Mouse (Mus musculus) thymus, adult 2 months (tissue): ENCODE data around the gene Supt3.

Source experiments
- CTCF ChIP-seq: fragments of 200-500 bp; IDR thresholded peaks from 2 replicates; pipeline ENCODE4 v1.5.1; 2012; ENCODE audit warnings: mild to moderate bottlenecking, control low read depth, low read length, moderate library complexity, borderline replicate concordance; ENCODE audit not compliant: control insufficient read depth, poor library complexity, insufficient read depth; ENCODE audit errors: extremely low read depth
- POLR2A ChIP-seq: fragments of 200-500 bp; IDR thresholded peaks from 2 replicates; pipeline ENCODE4 v1.6.1; 2012; ENCODE audit warnings: mild to moderate bottlenecking, low read length, control low read depth, moderate library complexity; ENCODE audit not compliant: control insufficient read depth, poor library complexity, insufficient read depth; ENCODE audit errors: extremely low read depth

DNA sequence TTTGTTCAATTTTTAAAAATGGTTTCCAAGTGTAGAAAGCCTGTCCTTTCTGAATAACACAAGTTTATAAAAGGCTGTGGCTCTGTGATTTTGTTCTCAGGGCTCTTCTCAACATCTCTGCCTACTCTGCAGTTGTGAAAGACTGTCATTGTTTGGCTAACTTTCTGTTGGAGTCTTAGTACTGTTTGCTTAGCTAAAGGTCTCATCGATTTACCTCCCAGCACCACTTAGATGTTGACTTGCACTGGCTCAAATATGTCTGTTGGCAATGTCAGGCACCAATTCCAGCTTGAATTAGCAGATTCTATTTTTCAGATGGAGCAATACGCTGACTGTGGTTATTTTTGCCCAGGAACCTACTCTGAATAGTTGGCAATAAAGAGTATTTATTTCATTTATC, 233.5 kb downstream of the Supt3 start:
- TF ChIP-seq POLR2A (no peak), CTCF (no peak)
